Mouse (Mus musculus) spleen, adult 2 months (tissue): Measurements from ENCODE around the gene Lingo3.

Experiments used
- CTCF ChIP-seq: fragments of 200-500 bp; IDR thresholded peaks from 2 replicates; pipeline ENCODE4 v1.5.1; 2011; ENCODE audit warnings: mild to moderate bottlenecking, inconsistent platforms; ENCODE audit not compliant: insufficient read depth, insufficient read length, insufficient replicate concordance; ENCODE audit errors: extremely low read depth
- POLR2A ChIP-seq: fragments of 200-500 bp; IDR thresholded peaks from 2 replicates; pipeline ENCODE4 v1.6.1; 2011; ENCODE audit warnings: low read depth, low read length, inconsistent platforms

DNA sequence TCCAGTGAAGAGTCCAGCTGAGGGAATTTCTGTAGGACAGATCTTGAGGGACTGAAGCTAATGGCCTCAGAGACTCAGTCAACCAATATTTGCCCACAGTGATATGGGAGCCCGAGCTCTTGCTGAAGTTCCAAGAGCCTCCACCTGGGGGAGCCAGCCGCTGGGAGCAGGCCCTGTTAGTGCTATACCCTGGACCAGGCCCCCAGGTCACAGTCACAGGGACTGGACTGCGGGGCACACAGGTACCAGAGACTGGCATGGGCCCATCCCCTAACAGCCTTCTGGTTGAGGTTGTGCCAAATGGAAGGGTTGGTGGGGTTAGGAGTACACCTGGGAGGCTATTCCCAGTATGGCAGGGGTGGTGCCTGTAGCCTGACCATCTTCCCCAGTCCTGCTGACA, 37.9 kb downstream of the Lingo3 start:
- TF ChIP-seq POLR2A (no peak), CTCF (peak; percentile 64; the same call in 1 of the 2 replicates)
